Comparison of ENCODE assay signal across 8 mouse cellular contexts in the genomic region with DNA sequence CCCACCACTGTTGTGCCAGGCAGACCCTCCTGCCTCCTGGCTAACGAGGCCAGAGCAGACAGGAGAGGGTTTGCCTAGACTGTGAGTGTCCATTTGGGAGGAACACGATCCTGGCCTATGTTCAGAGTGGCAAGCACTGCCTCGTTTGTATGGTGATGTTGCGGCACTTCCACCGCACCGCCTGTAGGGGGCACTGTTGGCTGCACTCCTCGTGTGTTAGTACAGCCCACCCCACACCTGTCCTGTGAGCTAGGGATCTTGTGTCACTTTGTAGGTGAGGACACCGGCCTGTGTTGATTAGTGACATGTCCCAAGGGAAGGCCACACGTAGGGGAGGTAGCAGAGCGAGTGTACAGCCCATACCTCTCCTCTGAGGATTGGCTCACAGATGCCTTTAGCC. TPM values are rescaled to one million over a fixed set of nuclear protein-coding genes. Genes with fewer than 3 reads are reported as not detected.
A peak's percentile ranks its signal among the peaks of the same experiment; 100 is the strongest.
DNase-seq lines count a peak whose midpoint lies in the region; ATAC-seq lines count a peak whose summit lies in the region.

No protein-coding gene starts in this region.

- H3K27ac ChIP-seq in midbrain, embryonic 10.5 days (replicated peaks) = no peak overlapping the region
- no peak overlapping the region for H3K27ac ChIP-seq in midbrain, embryonic 16.5 days (ENCODE audit: low read length)

- no peaks in the 10 kb centered on the region for H3K27me3 ChIP-seq in midbrain, embryonic 10.5 days (ENCODE audit: low read depth, poor library complexity, severe bottlenecking)
- H3K27me3 ChIP-seq in midbrain, embryonic 16.5 days (ENCODE audit: control insufficient read depth, insufficient read depth, low read depth, low read length) = no peaks in the 10 kb centered on the region

- 62% methylated on average over 10 of the region's 10 CpGs for WGBS in midbrain, embryonic 10.5 days
- WGBS in midbrain, embryonic 16.5 days = 49% methylated on average over 10 of the region's 10 CpGs

- H3K4me1 ChIP-seq in midbrain, embryonic 10.5 days = no peaks in the 10 kb centered on the region
- no peaks in the 10 kb centered on the region for H3K4me1 ChIP-seq in midbrain, embryonic 16.5 days (ENCODE audit: control insufficient read depth, insufficient read depth, low read length)

- H3K9ac ChIP-seq in midbrain, embryonic 16.5 days (ENCODE audit: low read depth, low read length) = no peak overlapping the region

- intact Hi-C loops in gastrocnemius, postnatal 14 days (cut with DNase I; ENCODE audit: low total_unique reads) = no loop called here

- peaks cover 100% of the 10 kb centered on the region for H3K36me3 ChIP-seq in midbrain, embryonic 10.5 days
- H3K36me3 ChIP-seq in midbrain, embryonic 16.5 days (ENCODE audit: control insufficient read depth, insufficient read depth, low read length) = peaks cover 14% of the 10 kb centered on the region

- H3K4me2 ChIP-seq in midbrain, embryonic 16.5 days (ENCODE audit: low read length) = no peak overlapping the region

- no peaks in the 10 kb centered on the region for H3K9me3 ChIP-seq in midbrain, embryonic 10.5 days (replicated peaks)
- no peaks in the 10 kb centered on the region for H3K9me3 ChIP-seq in midbrain, embryonic 16.5 days (replicated peaks; ENCODE audit: control insufficient read depth, low read length, poor library complexity, severe bottlenecking)

- no peak overlapping the region for H3K4me3 ChIP-seq in midbrain, embryonic 10.5 days
- H3K4me3 ChIP-seq in midbrain, embryonic 16.5 days (ENCODE audit: low read depth, low read length) = no peak overlapping the region

- DNase-seq in gastrocnemius, adult 18-20 months (ENCODE audit: low spot score) = peak; percentile 37
- no peak for DNase-seq in gastrocnemius, postnatal 14 days
- DNase-seq in midbrain, embryonic 10.5 days (ENCODE audit: low spot score) = peak; percentile 38
- DNase-seq in embryo, embryonic 10.5 days (ENCODE audit: low spot score) = peak; percentile 49
- DNase-seq in testis, postnatal 10 days (ENCODE audit: low spot score) = peak; percentile 62
- DNase-seq in kidney, postnatal 10 days = no peak
- no peak for DNase-seq in lung, postnatal 10 days

- no peak for ATAC-seq in midbrain, embryonic 16.5 days

RNA-seq across cellular contexts. Expression of gene Rbm19, which starts 11.4 kb away (rescaled TPM):
- total RNA-seq in gastrocnemius, adult 18-20 months (2021) = 10 to 100 TPM; 15.2 to 20.1 TPM
- total RNA-seq in gastrocnemius, postnatal 14 days (2021) = 10 to 100 TPM; 14.4 to 18.6 TPM
- polyA plus RNA-seq in midbrain, embryonic 10.5 days (2016; fragmentation: Nextera tagmentation; extraction: Ambion mirVana) = 32.0 and 34.2 TPM in 2 replicates
- polyA plus RNA-seq in midbrain, embryonic 16.5 days (2015; fragmentation: Nextera tagmentation; extraction: Ambion mirVana) = 18.7 and 19.3 TPM in 2 replicates

Comparison
In these comparisons a context has a peak if more than half of its experiments do, and no peak if none do; other contexts are left out.
1. DNase-seq: peak in gastrocnemius, adult 18-20 months (single experiment), midbrain, embryonic 10.5 days (single experiment), embryo, embryonic 10.5 days (single experiment) and testis, postnatal 10 days (single experiment); none in gastrocnemius, postnatal 14 days (single experiment), kidney, postnatal 10 days (single experiment) and lung, postnatal 10 days (single experiment).